Mouse (Mus musculus) limb, embryonic 11.5 days (tissue): ENCODE results near the gene Snx22. TPM values are rescaled to one million over a fixed set of nuclear protein-coding genes. Genes with fewer than 3 reads are reported as not detected.

Source experiments
- ATAC-seq: fragments of 200-750 bp; cut with Nextera tagmentation; 2 replicates; pipeline ENCODE4 v1.8.0; 2017; ENCODE audit warnings: low read depth; ENCODE audit not compliant: insufficient number of reproducible peaks, low FRiP score, low TSS enrichment
- DNase-seq: peaks from one replicate; pipeline ENCODE4 v3.0.0-alpha.2; 2015; ENCODE audit warnings: low spot score
- H3K27ac ChIP-seq: fragments of 300-500 bp; sonication (generic); replicated peaks from 2 replicates; pipeline ENCODE4 v1.5.1; 2014; ENCODE audit warnings: low read depth, mild to moderate bottlenecking, low read length
- H3K27me3 ChIP-seq: fragments of 300-500 bp; sonication (generic); 2 replicates; pipeline ENCODE4 v1.6.1; 2014; ENCODE audit warnings: mild to moderate bottlenecking, low read length, mixed read lengths; ENCODE audit not compliant: control insufficient read depth, insufficient read depth
- H3K36me3 ChIP-seq: fragments of 300-500 bp; sonication (generic); 2 replicates; pipeline ENCODE4 v1.6.1; 2014; ENCODE audit warnings: mild to moderate bottlenecking, low read length, moderate library complexity, mixed read lengths; ENCODE audit not compliant: control insufficient read depth, insufficient read depth
- H3K4me1 ChIP-seq: fragments of 300-500 bp; sonication (generic); 2 replicates; pipeline ENCODE4 v1.6.1; 2014; ENCODE audit warnings: low read length, mixed read lengths; ENCODE audit not compliant: control insufficient read depth, insufficient read depth
- H3K4me2 ChIP-seq: fragments of 300-500 bp; sonication (generic); 2 replicates; pipeline ENCODE4 v1.6.1; 2014; ENCODE audit warnings: low read depth, mild to moderate bottlenecking, moderate library complexity; ENCODE audit not compliant: severe bottlenecking
- H3K4me3 ChIP-seq: fragments of 300-500 bp; sonication (generic); 2 replicates; pipeline ENCODE4 v1.5.1; 2014; ENCODE audit warnings: low read depth, low read length
- H3K9ac ChIP-seq: fragments of 300-500 bp; sonication (generic); 2 replicates; pipeline ENCODE4 v1.6.1; 2014; ENCODE audit warnings: mild to moderate bottlenecking, low read length
- H3K9me3 ChIP-seq: fragments of 300-500 bp; sonication (generic); 2 replicates; pipeline ENCODE4 v1.6.1; 2016; ENCODE audit warnings: low read length; ENCODE audit not compliant: control insufficient read depth
- WGBS: fragments of 180-500 bp; shearing (Covaris S2); extraction: QIAGEN DNeasy Blood & Tissue Kit; methylation state at CpG from one replicate; pipeline ENCODE4 v1.1.7; 2014; 5-methylcytosine and 5-hydroxymethylcytosine counted together
- polyA plus RNA-seq: library from polyadenylated mRNA; unstranded; fragments of >200 nt; fragmentation: Nextera tagmentation; extraction: Ambion mirVana; gene quantifications from 2 replicates; pipeline ENCODE4 v1.2.1, GENCODE M21; 2014

Gene Snx22
- polyA plus RNA-seq, 1 experiment from 2014 or later = 2.9 TPM

DNA sequence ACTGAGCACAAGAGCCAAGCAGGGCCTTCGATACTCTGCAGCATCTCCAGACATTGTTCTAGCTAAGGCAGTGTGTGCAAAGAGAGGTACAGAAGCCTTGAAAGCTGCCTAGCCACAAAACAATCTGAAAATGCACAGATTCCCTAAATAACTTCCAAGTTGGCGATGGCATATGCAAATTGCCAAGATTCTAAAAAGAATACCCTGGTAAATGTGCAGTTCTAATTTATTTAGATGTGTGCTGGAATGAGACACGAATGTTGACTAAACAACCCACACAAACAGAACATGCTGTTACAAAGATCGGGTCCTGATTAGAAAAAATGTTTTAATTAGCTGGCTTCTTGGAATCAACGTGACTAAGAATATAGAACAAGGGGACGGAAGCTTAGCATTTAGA lies 33.1 kb upstream of the Snx22 start:
- Histone ChIP-seq H3K4me2 (no peak overlapping the region), H3K4me3 (no peak overlapping the region), H3K4me1 (no peaks in the 10 kb centered on the region), H3K9me3 (no peaks in the 10 kb centered on the region), H3K27ac (no peak overlapping the region), H3K9ac (no peak overlapping the region), H3K27me3 (no peaks in the 10 kb centered on the region), H3K36me3 (peaks cover 19% of the 10 kb centered on the region; the same call in 1 of the 2 replicates)
- WGBS = 88% methylated on average over 6 of the region's 6 CpGs
- DNase-seq = no peak
- no peak for ATAC-seq

DNA sequence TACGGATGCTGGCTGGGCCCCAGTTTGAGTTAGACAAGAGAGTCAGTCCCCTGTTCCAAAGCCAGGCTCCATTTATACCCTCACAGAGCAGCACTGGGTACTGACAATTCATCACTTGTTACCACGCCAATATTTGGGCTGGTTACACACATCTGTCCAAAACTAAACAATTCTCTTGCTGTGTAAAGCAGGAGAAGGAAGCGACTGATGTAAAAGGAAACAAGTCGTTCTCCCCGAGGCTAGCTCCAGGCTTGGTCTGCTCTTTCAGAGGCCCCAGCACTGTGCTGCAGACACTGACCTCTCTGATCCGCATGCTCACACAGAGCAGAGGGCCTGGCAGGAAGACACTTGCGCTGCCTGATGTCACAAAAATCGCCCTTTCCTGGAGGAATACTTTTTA lies 32.1 kb upstream of the Snx22 start:
- peaks cover 15% of the 10 kb centered on the region; the same call in 1 of the 2 replicates for H3K36me3 ChIP-seq
- WGBS = 86% methylated on average over 8 of the region's 8 CpGs
- no peaks in the 10 kb centered on the region for H3K9me3 ChIP-seq
- H3K9ac ChIP-seq = no peak overlapping the region
- no peak overlapping the region for H3K27ac ChIP-seq
- H3K27me3 ChIP-seq = no peaks in the 10 kb centered on the region
- ATAC-seq (no peak), DNase-seq (no peak)
- no peak overlapping the region for H3K4me3 ChIP-seq
- no peak overlapping the region for H3K4me2 ChIP-seq
- no peaks in the 10 kb centered on the region for H3K4me1 ChIP-seq

DNA sequence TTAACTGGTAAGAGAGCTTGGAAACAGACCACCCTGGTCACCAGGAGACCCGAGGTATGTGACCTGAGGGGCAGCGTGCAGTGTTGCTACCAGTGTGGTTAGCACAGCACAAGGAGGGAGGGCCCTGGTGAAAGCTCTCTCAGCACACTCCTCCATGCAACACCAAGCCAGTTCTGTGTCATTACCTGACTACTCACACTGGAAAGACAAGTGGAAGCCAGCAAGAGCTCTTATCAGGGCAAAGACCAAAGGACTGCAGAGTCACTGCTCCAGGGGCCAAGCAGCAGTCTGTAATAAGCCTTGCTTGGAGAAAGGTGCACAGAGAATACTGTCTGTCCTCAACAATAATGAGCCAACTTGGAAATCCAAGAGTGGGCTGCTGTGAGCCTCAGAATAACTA lies 23.1 kb upstream of the Snx22 start:
- Histone ChIP-seq H3K9me3 (no peaks in the 10 kb centered on the region), H3K9ac (no peak overlapping the region), H3K27ac (no peak overlapping the region), H3K4me2 (no peak overlapping the region), H3K27me3 (no peaks in the 10 kb centered on the region), H3K4me1 (peaks cover 2% of the 10 kb centered on the region), H3K36me3 (peaks cover 23% of the 10 kb centered on the region), H3K4me3 (no peak overlapping the region)
- ATAC-seq = no peak
- WGBS = 84% methylated on average over 2 of the region's 2 CpGs
- no peak for DNase-seq

DNA sequence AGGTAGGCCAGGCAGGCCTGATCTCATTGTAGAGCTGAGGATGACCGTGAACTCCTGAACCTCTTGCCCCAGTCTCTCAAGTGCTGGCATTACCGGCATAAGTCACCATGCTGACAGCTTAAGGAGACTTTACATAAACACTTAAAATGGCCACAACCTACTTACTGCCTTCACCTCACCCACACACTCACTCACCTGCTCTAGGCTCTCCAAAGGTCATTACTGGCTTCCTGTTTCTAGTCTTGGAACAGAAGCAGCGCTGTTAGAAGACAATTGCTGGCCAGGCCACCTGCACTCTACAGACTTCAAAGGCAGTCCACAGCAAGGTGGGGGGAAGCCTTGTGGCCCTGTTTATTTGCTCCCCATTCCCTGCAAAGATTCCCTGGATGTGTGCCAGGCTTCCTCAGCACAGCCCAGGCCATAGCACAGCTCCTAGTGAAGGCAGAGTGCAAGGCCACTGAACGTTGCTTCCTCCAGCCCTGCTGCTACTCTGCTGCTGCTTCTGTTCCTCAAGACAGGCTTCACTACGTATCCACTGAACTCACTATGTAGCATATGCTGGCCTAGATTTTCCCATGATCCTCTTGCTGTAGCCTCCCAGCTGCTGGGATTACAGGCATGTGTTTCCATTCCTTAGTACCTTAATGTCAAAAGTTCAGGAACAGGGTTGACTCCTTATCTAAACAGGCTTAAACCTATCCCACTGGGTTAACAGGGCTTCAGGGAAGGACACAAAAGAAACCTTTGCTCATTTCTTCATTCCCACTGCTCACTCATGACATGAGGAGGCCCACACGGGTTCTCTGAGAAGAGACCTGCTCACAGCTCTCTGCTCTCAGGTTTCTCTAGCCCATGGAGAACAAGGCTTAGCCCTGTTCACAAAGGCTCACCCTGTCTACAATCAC lies 22.1 kb upstream of the Snx22 start:
- ATAC-seq = peak; percentile 44; the same call in 1 of the 2 replicates
- no peak overlapping the region for H3K9ac ChIP-seq
- 62% methylated on average over 6 of the region's 6 CpGs for WGBS

DNA sequence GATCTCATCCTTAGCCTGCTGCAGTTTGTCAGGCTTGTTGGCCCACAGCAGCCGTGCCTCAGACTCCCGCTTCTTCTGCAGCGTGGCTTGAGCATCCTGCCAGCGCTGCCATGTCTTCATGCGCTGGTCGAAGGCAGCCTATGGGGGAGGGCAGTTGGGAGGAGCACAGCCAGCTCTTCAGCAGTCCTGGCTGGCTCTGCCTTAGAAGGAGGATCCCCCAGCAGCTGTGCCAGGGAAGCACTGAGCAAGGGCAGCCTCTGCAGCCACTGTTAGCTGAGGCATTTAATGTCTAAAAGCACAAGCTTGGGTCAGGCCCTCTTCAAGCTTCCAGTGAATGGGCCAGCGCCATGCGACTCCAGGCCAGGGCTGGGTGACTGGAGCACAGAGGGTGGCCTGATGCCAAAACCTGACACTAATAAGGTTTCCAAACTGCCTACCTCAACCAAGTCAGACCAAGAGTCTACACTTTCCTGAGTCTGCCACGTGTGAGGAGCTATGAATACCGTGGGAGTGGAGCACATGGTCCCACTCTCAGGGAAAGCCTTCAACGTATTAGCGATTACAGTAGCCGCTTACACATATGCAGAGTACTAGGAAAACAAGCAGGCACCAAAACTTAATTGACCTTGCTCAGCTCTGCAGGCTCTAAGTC lies 21.2 kb upstream of the Snx22 start:
- H3K4me3 ChIP-seq = no peak overlapping the region
- DNase-seq (no peak), ATAC-seq (no peak; the same call in 1 of the 2 replicates)
- H3K27me3 ChIP-seq = no peaks in the 10 kb centered on the region
- H3K9me3 ChIP-seq = no peaks in the 10 kb centered on the region
- no peak overlapping the region; the same call in 1 of the 2 replicates for H3K4me2 ChIP-seq
- no peak overlapping the region for H3K9ac ChIP-seq
- no peak overlapping the region for H3K27ac ChIP-seq
- H3K36me3 ChIP-seq = peaks cover 19% of the 10 kb centered on the region
- peaks cover 2% of the 10 kb centered on the region for H3K4me1 ChIP-seq
- 90% methylated on average over 13 of the region's 13 CpGs for WGBS

More for the DNA sequence above, 22.1 kb upstream of the Snx22 start:
- H3K4me3 ChIP-seq = no peak overlapping the region
- no peak overlapping the region; the same call in 1 of the 2 replicates for H3K27ac ChIP-seq
- no peak for DNase-seq
- no peaks in the 10 kb centered on the region for H3K9me3 ChIP-seq
- peaks cover 24% of the 10 kb centered on the region for H3K36me3 ChIP-seq
- H3K4me1 ChIP-seq = peaks cover 2% of the 10 kb centered on the region
- H3K27me3 ChIP-seq = no peaks in the 10 kb centered on the region
- no peak overlapping the region for H3K4me2 ChIP-seq

DNA sequence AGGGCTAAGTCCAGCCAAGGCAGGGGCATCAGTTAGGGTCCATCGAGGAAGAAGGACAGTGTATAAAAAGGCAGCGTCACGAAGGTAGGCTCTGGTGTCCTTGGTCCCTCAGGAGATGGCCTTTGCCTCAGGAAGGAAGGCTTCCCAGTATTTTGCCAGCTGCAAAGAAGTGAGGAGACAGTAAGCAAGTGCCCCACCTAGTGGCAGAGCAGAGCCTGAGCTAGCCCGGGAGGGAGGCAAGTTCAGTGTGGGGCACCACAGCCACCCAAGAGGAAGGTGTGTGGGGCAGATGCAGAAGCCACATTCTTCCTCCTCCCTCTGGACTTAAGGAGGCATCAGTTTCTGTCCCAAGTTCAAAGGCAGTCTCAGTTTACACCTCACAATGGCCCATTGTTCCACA lies 18.9 kb upstream of the Snx22 start:
- peaks cover 2% of the 10 kb centered on the region for H3K4me1 ChIP-seq
- peak; percentile 59 for DNase-seq
- no peak overlapping the region for H3K9ac ChIP-seq
- no peak overlapping the region for H3K4me2 ChIP-seq
- H3K9me3 ChIP-seq = no peaks in the 10 kb centered on the region
- no peak overlapping the region for H3K4me3 ChIP-seq
- ATAC-seq = no peak
- H3K27me3 ChIP-seq = no peaks in the 10 kb centered on the region
- 67% methylated on average over 4 of the region's 4 CpGs for WGBS
- peaks cover 17% of the 10 kb centered on the region for H3K36me3 ChIP-seq
- H3K27ac ChIP-seq = no peak overlapping the region

DNA sequence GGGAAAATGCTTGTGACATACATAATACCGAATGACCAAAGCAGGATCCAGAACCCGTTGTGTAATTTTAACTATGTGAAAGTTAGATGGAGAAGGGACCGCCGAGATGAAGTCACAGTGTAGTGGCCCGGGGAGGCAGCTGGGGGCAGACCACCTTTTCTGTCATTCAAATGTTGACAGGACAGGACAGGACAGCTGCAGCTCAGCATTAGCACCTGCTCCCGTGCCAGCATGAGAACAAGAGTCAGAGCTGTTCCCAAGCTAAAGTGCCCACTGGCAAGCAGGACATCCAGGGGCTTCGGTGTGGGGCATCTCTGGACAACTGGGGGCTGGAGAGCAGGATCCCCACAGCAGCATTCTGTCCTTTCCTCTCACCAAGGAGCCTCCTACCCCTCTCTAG lies 17.5 kb upstream of the Snx22 start:
- 88% methylated on average over 7 of the region's 7 CpGs for whole genome bisulfite sequencing
- DNase-seq (no peak), ATAC-seq (no peak)
- no peak overlapping the region for H3K4me2 ChIP-seq
- H3K9me3 ChIP-seq = no peaks in the 10 kb centered on the region
- no peak overlapping the region for H3K4me3 ChIP-seq
- H3K27me3 ChIP-seq = no peaks in the 10 kb centered on the region
- no peak overlapping the region for H3K27ac ChIP-seq
- peaks cover 2% of the 10 kb centered on the region for H3K4me1 ChIP-seq
- peaks cover 8% of the 10 kb centered on the region; the same call in 1 of the 2 replicates for H3K36me3 ChIP-seq
- no peak overlapping the region for H3K9ac ChIP-seq

DNA sequence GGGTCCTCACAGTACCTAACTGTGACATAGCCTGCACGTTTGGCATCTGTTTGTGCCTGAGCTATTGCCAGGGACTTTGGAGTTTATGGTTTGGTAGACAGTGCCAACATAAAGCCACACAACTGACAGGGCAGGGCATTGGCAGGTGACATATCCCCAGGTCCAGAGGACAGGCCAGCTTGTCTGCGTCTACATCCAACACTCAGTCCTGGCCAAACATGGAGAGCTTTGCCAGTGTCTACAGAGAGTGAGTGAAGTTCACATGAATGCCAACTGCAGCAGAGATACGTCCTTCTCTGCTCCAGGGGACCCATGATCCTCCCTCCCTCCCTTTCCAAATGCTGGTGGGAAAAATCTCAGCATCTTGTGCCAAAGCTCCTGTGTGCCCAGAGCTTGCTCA lies 14.7 kb upstream of the Snx22 start:
- no peak overlapping the region for H3K4me3 ChIP-seq
- no peaks in the 10 kb centered on the region for H3K9me3 ChIP-seq
- WGBS = 94% methylated on average over 3 of the region's 3 CpGs
- no peak overlapping the region for H3K9ac ChIP-seq
- H3K4me1 ChIP-seq = no peaks in the 10 kb centered on the region
- no peak overlapping the region for H3K4me2 ChIP-seq
- no peaks in the 10 kb centered on the region for H3K27me3 ChIP-seq
- no peak overlapping the region for H3K27ac ChIP-seq
- H3K36me3 ChIP-seq = peaks cover 3% of the 10 kb centered on the region; the same call in 1 of the 2 replicates
- ATAC-seq (no peak), DNase-seq (no peak)
